Mouse (Mus musculus) cerebellum, postnatal 10 days (tissue): ENCODE results near the gene Irgm2.
"Not testable (repeated sequence)": the region's sequence is repeated elsewhere in the genome, so short reads cannot be mapped to it uniquely, and the experiment has no call there.

Source experiments
- DNase-seq, 2 experiments: peaks; one replicate each; pipeline ENCODE4 v3.0.0; 2021; ENCODE audit warnings: mixed read lengths in 2 of 2

Irgm2 gene

GRCm38 (mm10) chr11:58214391-58215048 is 15.1 kb downstream of the Irgm2 start:
- DNase-seq: peak; percentile 23 to 52

GRCm38 (mm10) chr11:58215049-58215430 is 15.6 kb downstream of the Irgm2 start:
- DNase-seq: not testable (repeated sequence)

GRCm38 (mm10) chr11:58215814-58216213 is 16.4 kb downstream of the Irgm2 start:
- DNase-seq: no peak

GRCm38 (mm10) chr11:58216823-58217222 is 17.4 kb downstream of the Irgm2 start:
- DNase-seq: no peak

DNA sequence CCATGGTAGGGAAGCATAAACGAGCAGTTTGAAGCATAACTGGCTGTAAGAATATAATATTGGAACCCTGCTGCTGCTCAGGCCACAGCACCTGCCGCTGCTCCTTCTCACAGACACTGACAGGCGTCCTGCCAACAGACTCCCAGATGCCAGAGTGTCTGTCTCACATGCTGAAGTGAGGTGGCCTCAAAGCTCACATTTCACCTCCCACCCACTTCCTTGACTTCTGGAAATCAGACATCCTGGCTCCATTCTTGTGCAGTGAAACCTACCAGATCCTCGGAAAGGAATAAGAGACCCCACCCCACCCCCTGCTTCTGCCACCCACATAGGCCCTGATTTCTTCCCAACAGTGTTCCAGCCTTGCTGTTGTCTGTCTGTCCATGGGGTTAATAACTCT is 24.3 kb downstream of the Irgm2 start:
- DNase-seq: peak; percentile 67 to 79

DNA sequence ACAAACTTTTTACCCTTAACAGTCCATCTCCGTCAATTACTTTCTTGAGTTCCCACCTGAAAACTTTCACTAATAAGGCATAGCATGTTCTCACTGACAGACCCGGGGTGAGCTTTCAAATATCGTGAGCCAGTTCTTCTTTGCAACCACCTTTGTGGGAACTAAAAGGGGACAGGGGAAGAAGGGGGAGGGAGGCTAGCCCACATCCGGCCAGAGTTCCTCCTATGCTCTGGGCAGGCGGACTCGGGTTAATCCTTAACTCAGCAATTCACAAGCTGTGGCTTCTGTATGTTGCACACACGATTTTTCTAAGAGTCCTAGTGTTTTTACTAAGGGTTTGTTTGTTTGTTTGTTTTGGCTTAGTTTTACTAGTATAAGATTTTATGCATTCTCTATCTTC is 24.9 kb downstream of the Irgm2 start:
- DNase-seq: no peak

DNA sequence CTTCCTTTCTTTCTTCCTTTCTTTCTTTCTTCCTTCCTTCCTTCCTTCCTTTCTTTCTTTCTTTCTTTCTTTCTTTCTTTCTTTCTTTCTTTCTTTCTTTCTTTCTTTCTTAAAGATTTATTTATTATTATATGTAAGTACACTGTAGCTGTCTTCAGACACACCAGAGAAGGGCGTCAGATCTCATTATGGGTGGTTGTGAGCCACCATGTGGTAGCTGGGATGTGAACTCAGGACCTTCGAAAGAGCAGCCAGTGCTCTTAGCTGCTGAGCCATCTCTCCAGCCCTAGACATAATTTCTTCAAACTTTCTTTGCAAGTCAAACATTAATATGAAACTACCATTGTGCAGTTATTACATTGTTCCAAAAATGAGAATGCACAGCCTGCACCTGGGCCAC is 25.5 kb downstream of the Irgm2 start:
- DNase-seq: not testable (repeated sequence)

DNA sequence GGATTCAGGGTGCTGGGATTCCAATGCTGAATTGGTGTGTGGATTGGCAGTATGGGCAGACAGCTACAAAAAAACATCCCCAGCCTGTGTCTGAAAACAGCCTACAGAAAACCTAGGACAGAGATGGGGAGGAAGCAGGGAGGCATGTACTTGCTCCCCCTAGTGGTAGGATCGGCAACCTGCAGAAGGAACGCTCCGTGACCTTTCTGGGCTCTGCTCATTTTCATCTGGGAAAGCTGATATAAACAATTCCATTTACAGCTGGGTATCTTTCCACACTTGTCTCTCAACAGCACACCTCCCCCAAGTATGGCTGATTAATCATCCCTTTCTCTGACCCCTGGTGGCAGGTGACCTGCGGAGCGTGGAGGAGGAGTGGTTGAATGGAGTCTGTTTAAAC is 26.2 kb downstream of the Irgm2 start:
- peak; percentile 76 to 85 for DNase-seq

DNA sequence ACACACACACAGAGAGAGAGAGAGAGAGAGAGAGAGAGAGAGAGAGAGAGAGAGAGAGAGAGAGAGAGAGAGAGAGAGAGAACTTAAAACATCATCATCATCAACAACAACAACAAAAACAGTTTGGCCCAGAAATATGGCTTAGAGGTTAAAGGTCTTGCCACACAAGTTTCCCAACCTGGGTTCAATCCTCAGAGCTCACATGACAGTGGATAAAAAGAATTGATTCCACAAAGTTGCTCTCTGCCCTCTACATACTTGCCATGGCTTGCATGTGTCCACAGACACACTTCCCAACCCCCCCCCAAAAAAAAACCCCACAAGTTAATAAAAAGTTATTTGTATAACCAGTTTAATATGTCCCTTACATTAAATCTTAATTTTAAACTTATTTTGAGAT is 27.0 kb downstream of the Irgm2 start:
- DNase-seq: no peak

DNA sequence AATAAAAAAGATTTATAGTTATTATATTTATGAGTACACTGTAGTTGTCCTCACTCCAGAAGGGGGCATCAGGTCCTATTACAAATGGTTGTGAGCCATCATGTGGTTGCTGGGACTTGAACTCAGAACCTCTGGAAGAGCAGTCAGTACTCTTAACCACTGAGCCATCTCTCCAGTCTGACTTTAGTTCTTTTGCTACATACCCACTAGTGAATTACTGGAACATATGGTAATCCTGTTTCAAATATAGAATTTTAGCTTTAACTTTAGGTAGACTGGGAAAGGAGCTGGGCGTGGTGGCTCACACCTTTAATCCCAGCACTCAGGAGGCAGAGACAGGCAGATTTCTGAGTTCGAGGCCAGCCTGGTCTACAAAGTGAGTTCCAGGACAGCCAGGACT is 28.6 kb downstream of the Irgm2 start:
- not testable (repeated sequence) for DNase-seq

DNA sequence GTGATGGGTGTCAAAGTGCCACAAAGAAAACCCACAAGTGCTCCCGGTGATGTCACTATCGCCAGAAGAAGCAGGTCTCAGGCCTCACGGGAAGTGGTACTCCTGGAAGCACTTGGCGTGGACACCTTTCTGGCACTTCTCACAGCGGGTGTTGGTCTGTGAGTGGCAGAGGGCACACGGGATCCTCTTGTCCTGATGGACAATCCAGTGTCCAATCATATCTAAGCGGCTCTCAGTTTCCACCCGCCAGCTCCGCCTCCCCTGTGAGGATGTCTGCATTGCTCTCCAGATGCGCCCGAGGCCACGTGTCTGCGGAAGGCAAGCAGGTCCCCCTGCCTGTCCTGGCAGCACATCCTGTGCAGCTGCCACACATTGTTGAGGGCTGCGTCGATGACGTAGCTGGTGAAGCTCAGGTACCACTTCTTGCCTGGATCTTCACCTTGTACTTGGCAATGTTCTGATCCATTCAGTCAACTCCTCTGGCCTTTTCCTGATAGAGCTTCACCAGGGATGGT is 31.0 kb downstream of the Irgm2 start:
- no peak for DNase-seq

GRCm38 (mm10) chr11:58231156-58231555 is 31.7 kb downstream of the Irgm2 start:
- DNase-seq: no peak

DNA sequence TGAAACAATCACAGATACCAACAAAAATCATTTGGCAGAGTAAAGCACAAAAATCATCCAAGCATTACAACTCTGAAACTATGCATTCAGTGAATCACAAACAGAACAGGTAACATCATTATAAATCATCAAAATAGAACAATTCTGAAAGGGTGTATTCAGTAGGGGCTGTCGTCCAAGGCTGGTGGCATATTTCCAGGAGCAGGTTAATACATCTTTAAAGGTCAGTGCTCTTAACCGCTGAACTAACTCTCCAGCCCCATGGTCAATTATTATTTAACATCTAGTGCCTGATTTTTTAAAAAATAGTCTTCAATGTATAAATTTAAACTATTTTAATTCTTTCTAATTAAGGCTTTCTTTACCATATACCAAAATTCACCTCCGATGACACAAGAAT is 35.1 kb downstream of the Irgm2 start:
- DNase-seq: not testable (repeated sequence)

DNA sequence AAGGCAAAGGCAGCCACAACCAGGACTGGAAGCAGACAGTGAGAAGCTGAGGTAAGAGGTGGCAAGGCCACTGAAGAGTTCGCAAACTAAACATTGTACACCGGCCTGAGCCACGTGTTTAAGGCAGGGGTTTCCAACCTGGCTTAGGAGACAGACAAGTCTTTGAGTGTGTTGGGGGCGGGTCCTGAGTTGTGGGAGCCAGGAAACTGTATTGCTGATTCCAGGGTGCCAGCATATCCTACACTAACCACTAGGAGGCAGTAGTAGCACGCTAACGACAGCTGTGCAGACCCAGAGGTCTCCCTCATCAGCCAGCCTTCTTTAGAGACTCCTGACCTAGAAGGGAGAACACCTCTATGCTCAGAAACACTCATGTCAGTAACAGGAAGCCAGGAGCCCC is 35.7 kb downstream of the Irgm2 start:
- peak; percentile 24 to 28 for DNase-seq

GRCm38 (mm10) chr11:58238840-58239791 is 39.7 kb downstream of the Irgm2 start:
- peak; percentile 49 to 67 for DNase-seq

DNA sequence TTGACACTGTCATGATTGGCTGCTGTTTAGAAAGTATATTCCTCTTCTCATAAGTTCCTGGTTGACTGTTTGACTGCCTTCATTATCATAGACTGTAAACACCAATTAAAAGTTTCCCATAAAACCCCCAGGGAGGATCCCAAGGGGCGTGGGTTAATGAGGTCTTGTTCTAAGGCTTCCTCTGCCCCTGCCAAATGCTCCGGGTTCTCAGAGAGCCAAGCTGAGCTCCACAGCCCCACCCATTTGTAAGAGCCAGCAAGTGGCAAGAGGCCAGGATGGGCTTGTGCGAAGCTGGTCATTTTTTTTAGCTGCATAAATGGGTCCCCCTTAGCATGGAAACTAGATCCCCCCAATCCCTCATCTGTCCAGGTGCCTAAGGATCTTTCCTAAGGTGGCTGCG is 47.9 kb downstream of the Irgm2 start:
- peak; percentile 24 to 33 for DNase-seq

DNA sequence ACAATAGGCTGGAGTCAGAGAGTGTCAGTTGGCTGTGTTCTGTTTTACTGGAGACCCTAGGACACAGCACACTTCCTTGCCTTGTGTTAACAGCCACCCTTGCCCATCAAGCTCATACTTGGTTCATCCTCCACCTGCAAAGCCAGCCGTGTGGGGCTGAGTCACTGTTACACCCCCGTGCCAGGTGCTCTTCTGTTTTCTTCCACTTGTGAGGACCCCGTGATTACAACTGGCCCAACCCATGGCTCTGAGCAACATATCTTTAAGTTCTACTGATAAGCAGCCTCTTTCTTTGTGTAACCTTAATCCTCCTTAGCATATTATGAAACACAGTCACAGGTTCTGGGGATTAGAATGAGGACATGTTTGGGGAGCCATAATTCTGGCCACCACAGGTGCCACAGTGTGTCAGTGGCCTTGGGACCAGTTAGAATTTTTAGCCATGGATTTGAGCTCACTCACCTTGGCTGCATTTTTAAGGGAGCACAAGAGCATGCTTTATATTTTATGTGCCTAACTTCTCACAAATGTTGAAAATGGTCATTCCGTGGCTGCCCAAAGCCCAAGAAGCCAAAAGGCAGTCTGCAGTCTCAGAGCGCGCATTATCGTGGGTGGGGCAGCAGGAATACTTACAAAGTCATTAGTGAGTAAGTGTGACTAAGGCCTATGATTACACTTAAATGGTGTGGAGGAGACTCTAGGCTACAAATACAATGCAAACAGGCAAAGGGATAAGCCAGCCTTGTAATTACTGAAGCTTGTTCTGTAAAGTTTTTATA is 50.0 kb downstream of the Irgm2 start:
- no peak for DNase-seq

DNA sequence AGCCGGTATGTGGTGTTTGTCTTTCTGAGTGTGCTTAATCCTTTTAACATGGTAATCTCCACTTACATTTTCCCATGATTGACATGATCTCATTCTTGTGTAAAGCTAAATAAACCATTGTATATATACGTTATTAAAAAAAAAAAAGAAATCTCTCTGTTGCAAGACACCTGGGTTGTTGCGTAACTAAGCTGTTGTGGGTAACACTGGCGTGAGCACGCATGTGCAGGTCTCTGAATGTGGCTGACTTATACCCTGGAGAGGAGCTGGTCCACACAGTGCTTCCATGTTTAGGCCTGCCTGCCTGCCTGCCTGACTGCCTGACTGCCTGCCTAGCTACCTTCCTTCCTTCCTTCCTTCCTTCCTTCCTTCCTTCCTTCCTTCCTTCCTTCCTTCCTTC is 51.1 kb downstream of the Irgm2 start:
- no peak for DNase-seq

DNA sequence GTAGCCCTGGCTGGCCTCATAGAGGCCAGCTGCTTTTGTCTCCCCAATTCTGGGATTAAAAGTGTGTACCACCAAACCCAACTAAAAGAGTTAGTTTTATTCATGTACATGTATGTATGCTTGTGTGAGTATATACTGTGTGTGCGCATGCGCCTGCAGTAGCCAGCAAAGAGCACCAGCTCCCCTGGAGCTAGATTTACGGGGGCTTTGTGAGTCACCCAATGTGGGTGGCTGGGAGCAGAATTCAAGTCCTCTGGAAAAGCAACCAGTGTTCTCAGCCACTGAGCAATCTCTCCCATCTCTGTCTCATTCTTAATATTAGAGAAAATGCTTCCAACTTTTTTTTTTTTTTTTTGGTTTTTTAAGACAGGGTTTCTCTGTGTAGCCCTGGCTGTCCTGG is 55.0 kb downstream of the Irgm2 start:
- DNase-seq: no peak

GRCm38 (mm10) chr11:58257816-58258215 is 58.4 kb downstream of the Irgm2 start:
- DNase-seq: no peak

DNA sequence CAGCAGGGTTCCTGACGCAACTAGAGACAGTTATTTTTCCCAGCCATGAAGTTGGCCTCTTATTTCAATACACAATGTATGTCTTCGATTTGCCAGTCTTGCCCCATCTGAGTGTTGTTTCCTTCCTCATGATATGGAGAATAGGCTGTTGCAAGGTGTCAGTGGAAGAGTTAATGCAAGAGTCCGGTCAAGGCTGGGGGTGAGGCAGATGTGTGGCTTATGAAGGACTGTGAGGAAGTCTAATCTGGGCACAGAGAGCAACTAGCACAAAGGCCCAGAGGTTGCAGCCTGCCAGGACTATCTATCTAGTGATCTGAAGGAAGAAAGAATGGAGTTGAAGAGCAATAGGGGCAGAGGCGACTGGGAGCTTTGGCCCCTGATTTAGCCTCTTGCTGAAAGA is 60.7 kb downstream of the Irgm2 start:
- no peak for DNase-seq

DNA sequence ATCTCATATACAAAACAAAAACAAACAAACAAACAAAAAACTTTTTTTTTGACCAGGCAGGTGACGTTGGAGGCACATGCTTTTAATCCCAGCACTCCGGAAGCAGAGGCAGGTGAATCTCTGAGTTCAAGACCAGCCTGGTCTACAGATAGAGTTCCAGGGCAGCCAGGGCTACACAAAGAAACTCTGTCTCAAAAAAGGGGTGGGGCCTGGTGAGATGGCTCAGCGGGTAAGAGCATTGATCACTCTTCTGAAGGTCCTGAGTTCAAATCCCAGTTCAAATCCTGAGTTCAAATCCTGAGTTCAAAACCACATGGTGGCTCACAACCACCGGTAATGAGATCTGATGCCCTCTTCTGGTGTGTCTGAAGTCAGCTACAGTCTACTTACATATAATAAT is 62.4 kb downstream of the Irgm2 start:
- DNase-seq: no peak

GRCm38 (mm10) chr11:58262336-58262735 is 62.9 kb downstream of the Irgm2 start:
- no peak for DNase-seq
